Mouse (Mus musculus) layer of hippocampus, adult 18-20 months (tissue): ENCODE results near the gene Nmur1. TPM values are rescaled to one million over a fixed set of nuclear protein-coding genes. Genes with fewer than 3 reads are reported as not detected.
A peak's percentile ranks its signal among the peaks of the same experiment; 100 is the strongest.
"Not testable (repeated sequence)": the region's sequence is repeated elsewhere in the genome, so short reads cannot be mapped to it uniquely, and the experiment has no call there.

Source experiments
- DNase-seq, 2 experiments: peaks; one replicate each; pipeline ENCODE4 v3.0.0; 2022; ENCODE audit warnings: low spot score in 2 of 2
- total RNA-seq, 2 experiments: library from RNA; stranded (reverse); gene quantifications; 2 replicates each; pipeline ENCODE4 v1.2.3; 2021

Nmur1 gene
- total RNA-seq, 2 experiments from 2014 or later: not detected

DNA sequence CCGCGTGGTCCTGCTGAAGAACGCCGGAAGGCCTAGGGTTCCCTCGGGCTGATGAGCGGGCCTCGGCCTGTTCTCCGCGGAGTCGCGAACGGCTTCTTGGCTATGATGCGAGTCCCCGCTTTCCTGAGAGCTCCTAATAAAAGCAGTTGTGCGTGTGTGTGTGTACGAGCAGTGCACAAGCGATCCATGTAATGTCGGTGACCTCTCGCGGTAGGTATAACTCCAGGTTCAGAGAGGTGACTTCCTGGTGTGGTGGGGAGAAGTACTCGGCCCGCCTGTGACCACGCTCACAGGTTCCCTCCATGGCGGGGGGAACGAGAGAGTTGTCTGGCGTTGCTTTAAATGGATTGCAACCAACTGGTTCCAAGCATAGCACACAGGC is 66.2 kb downstream of the Nmur1 start:
- no peak for DNase-seq

GRCm38 (mm10) chr1:86358906-86359797 is 66.9 kb downstream of the Nmur1 start, which contains the start of gene Ncl:
Gene Ncl, minus strand, starts transcription at chr1:86359400.
- DNase-seq: peak; percentile 97 to 98

DNA sequence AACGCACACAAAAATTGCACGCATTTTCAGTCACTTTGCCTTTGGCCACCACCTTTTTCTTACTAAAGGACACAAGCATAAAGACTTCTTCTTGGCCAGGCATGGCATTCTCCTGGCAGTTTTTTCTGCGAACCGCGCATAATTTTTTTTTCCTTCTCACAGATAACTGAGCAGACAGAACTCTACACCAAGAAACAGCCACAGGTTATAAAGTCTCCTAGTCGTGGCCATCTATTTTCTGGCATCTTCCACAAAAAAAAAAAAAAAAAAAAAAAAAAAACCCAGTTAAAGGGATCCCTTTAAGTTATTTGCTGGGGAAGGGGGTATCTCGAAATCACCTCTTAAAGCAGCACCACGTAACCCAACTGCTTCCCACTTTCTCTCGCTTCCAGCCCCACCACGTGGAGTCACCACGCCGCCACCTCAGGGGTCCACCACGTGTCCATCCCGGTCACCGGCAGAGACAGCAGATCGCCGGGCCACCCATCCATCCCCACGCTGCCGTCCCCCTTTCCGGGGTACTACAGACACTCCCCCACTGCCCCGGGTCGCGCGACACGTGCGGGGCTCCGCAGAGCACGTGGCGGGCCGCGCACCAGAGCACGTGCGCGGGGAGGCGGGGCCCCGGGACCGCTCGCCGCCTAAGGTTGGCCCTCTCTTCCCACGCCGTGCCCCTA is 67.7 kb downstream of the Nmur1 start:
- DNase-seq: no peak

- no peak for DNase-seq
Observed at GRCm38 (mm10) chr1:86354186-86354585, 71.8 kb downstream of the Nmur1 start.

DNA sequence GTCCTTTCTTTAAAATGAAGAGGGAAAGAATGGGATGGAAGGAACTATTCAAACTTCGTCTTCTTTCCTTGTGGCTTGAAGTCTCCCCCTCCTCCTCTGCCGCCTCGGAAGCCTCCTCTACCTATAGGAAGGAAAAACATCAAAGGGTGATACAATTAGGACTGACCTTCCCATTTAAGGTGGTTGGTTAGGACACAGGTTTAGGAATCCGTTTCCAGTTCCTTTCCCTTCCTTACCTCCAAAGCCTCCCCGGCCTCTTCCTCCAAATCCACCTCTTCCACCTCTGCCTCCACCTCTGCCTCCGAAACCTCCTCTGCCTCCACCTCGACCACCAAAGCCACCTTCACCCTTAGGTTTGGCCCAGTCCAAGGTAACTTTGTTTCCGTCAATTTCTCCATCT is 75.5 kb downstream of the Nmur1 start:
- DNase-seq: no peak

DNA sequence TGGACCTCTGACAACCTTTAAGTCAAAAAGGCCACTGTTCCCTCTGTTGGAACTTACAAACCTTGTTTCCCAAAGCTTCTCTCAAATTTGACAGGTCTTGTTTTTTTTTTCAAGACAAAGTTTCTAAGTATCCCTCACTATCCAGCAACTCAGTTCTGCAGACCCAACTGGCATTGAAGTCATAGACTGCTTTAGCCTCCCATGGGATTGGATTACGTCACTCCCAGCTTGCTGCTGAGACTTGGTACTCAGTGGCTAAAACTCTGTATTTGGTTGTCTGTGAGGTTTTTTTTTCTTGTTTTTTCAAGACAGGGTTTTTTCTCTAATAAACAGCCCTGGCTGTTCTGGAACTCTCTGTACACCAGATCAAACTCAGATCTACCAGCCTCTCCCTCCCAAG is 76.3 kb downstream of the Nmur1 start:
- no peak for DNase-seq

DNA sequence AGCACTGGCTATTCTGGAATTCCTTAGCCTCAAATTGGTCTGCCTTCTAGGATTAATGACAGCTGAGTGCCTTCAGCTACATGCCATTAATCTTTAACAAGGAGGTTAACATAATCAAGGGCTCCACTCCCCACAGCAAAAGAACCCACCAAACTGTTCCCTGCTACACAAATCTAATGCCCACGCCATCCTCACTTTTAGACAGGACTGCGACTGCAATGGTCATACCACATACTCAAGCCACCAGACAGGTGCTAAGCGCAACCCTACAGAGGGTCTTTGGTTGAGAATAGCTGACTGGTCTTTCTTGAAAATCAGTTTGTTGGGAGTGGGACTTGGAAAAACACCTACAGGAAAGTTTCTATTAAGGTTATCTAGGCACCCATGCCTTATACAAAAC is 76.8 kb downstream of the Nmur1 start:
- no peak for DNase-seq

GRCm38 (mm10) chr1:86348801-86349200 is 77.2 kb downstream of the Nmur1 start:
- no peak for DNase-seq

DNA sequence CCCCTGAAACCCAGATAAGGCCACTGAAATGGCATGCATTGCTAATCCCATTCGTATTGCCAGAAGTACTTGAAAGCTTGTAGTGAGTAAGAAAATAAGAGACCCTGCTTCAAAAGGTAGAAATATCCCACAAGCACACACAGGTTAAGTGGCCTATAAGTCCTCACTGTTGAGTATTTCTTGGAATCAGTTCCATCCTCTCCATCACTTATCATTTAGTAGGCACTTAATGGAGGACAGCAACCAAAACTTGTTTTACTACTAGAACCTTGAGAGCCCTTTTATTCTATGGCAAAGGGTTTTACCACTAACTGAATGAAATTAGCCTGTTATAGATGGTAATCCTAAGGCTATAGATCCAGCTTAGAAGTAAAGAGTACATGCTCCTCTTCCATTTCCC is 77.9 kb downstream of the Nmur1 start:
- no peak for DNase-seq

- DNase-seq: no peak
Observed at GRCm38 (mm10) chr1:86347716-86348045, 78.3 kb downstream of the Nmur1 start.

- no peak for DNase-seq
Observed at GRCm38 (mm10) chr1:86346851-86347715, 78.9 kb downstream of the Nmur1 start.

GRCm38 (mm10) chr1:86345956-86346355 is 80.1 kb downstream of the Nmur1 start:
- no peak for DNase-seq

GRCm38 (mm10) chr1:86345069-86345468 is 81.0 kb downstream of the Nmur1 start:
- DNase-seq: no peak

- no peak for DNase-seq
Observed at GRCm38 (mm10) chr1:86343969-86344861, 81.8 kb downstream of the Nmur1 start.

DNA sequence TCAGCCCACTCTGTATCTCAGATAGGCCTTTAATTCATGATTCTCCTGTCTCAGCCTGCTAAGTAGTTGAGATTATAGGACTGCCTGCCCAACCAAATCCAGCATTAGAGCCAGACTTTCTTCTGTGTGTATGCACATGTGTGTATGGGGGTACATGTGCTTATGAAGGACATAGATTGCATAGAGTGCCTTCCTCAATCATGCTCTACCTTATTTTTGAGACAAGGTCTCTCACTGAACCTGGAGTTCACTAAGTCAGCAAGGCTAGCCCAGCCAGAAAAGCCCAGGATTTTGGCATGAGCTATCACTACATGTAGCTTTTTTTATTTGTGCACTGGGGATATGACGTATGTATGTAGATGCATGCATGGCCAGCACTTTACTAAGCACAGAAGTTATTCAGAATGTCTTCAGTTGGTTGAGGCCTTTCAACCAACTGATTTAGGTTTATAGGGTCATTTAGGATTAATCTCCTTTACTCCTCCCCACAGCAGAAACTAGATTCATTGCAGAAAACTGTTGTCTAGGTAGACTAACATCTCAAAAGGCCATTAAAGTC is 82.9 kb downstream of the Nmur1 start:
- no peak for DNase-seq

- no peak for DNase-seq
Observed at GRCm38 (mm10) chr1:86342371-86342770, 83.7 kb downstream of the Nmur1 start.

GRCm38 (mm10) chr1:86341096-86341495 is 84.9 kb downstream of the Nmur1 start:
- DNase-seq: not testable (repeated sequence)

GRCm38 (mm10) chr1:86339156-86339812 is 86.7 kb downstream of the Nmur1 start:
- peak; percentile 75 to 95 for DNase-seq

- no peak for DNase-seq
Observed at GRCm38 (mm10) chr1:86336330-86336729, 89.7 kb downstream of the Nmur1 start.
